Mouse (Mus musculus): ENCODE results near the gene Arhgap19. TPM values are rescaled to one million over a fixed set of nuclear protein-coding genes. Genes with fewer than 3 reads are reported as not detected.

Arhgap19 gene
- total RNA-seq, 2 experiments from 2014 or later, result 25.9 to 43.2 TPM

GRCm38 (mm10) chr19:41751906-41752305, 49.9 kb downstream of the Arhgap19 start:
- no peak for ATAC-seq (replicated peaks; ENCODE audit: poor library complexity, severe bottlenecking)

GRCm38 (mm10) chr19:41747436-41747835, 54.4 kb downstream of the Arhgap19 start:
- ATAC-seq (replicated peaks; ENCODE audit: poor library complexity, severe bottlenecking), result no peak

GRCm38 (mm10) chr19:41745941-41746557, 55.8 kb downstream of the Arhgap19 start:
- no peak for ATAC-seq (replicated peaks; ENCODE audit: poor library complexity, severe bottlenecking)

GRCm38 (mm10) chr19:41743396-41743795, 58.5 kb downstream of the Arhgap19 start, which contains the start of gene Slit1:
Gene Slit1, minus strand, starts transcription at chr19:41743665.
- ATAC-seq (replicated peaks; ENCODE audit: poor library complexity, severe bottlenecking), result no peak

GRCm38 (mm10) chr19:41738896-41739295, 63.0 kb downstream of the Arhgap19 start:
- no peak for ATAC-seq (replicated peaks; ENCODE audit: poor library complexity, severe bottlenecking)

DNA sequence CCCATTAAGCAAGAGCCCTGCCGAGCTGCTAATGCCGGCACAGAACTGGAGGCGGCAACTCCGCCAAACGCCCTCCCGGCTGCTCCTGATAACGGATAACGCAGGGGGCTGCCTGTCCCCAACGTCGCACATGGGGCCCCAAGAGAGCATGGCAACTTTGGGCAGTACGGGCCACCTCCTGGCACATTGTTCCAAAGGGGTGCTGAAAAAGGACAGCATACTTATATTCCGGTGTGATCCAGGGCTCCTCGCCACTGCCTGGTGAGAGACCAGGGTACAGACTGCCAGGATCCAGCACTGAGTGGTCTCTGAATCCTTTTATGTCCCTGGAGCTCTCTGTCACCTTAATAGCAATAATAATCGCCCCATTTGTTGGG, 63.4 kb downstream of the Arhgap19 start:
- ATAC-seq (replicated peaks; ENCODE audit: poor library complexity, severe bottlenecking), result no peak

DNA sequence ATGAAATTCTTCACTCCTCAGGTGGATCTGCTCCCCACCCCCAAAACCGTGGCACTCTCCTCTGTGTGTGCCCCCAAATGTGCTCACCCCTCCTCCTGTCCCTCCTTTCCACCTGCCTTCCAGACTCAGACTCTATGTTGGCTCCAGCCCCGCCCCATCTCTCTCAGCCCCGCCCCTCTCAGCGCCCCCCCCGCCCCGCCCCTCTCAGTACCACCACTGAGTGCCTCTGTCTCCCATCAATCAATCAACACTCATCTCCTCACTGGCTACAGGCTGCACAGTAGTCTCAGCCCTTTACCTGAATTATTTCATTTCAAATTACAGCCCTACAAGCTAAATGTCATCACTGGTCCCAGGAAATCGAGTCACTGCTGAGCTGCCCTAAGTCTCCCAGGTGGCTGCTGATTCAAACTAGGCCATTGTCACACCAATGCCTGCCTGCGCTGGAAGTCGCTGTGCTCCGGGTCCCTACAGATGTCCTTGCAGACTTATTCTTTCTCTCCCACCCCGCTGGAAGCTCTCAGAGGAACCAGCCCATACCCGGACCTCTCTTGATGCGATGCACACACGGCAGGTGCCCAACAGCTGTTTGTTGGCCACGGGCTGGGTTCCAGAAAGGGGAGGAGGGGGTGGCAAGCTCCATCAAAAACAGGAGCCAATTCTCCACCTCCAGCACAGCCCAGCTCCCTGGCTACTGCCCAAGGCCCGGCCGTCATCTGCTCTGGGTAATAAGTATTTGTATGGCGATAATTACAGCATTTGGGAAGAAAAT, 64.0 kb downstream of the Arhgap19 start:
- no peak for ATAC-seq (replicated peaks; ENCODE audit: poor library complexity, severe bottlenecking)

DNA sequence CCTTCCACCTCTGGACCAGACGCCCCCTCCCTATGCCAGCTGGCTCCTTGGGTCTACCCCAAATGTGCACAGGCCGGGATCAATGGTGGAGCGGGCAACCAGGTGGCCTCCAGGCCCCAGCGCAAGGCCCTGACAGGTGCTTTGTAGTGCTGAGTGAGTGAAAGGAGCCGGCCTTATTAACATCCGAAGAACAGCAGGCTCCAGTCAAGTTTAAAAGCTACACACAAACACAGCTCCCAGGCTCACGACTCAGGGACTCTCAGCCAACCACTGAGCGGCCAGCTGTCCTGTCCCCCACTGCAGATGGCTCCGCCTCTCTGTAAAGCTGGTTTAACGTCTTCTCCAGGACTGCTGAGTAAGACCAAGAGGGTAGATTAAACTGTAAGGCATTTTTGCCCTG, 67.2 kb downstream of the Arhgap19 start:
- no peak for ATAC-seq (replicated peaks; ENCODE audit: poor library complexity, severe bottlenecking)

- ATAC-seq (replicated peaks; ENCODE audit: poor library complexity, severe bottlenecking), result no peak
Observed at GRCm38 (mm10) chr19:41725491-41725890, 76.4 kb downstream of the Arhgap19 start.

DNA sequence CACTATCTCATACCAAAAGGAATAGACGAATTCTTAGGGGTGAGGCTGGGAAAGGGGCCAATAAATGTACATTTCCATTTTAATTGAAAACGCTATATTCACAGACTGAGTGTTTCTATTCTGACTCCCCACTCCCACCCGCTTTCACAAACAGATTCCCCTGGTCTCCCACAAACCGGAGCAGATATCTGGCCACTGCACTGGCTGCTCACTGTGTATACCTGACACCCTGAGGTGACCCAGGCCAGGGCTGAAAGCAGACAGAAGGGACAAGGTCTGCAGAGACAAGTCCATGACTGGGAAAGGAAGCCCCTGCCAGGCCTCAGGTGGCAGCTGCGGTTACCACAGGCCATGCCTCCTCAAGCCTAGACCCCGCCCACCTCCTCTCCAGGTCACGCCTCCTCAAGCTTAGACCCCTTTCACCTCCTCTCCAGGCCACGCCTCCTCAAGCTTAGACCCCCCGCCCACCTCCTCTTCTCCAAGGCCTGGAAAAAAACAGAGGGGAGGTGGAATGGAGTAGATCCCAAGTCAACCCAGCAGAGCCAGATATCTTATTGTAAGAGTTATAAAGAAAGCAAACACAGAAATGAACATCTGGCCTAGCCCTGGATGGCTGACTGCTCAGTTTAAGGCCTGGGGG, 76.9 kb downstream of the Arhgap19 start:
- ATAC-seq (replicated peaks; ENCODE audit: poor library complexity, severe bottlenecking), result no peak

DNA sequence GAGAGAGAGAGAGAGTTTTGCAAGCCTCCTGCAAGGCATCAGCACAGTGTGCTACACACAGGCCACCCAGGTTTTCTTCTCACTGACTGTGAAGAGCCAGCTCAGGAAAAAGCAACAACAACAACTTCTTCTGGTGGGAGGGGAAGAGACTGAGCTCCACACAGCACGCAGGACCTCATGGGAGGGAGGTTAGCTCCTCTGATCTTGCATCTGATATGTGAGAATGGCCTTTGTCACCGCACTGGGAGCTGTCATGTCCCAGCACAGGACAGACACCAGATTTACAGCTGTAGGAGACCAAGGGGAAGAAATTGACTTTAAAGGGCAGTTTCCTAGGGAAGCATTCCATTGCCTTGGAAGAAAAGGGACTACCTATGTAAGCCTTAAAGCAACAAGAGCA, 78.5 kb downstream of the Arhgap19 start:
- ATAC-seq (replicated peaks; ENCODE audit: poor library complexity, severe bottlenecking), result no peak

GRCm38 (mm10) chr19:41719436-41719835, 82.4 kb downstream of the Arhgap19 start:
- ATAC-seq (replicated peaks; ENCODE audit: poor library complexity, severe bottlenecking), result no peak

Other genes starting within 250 kb of the Arhgap19 start
- 8.7 and 10.5 TPM in 2 replicates for gene Gm340, start 219.7 kb downstream of the Arhgap19 start, total RNA-seq (2014; fragmentation: Nextera tagmentation)
- gene Gm340, start 219.7 kb downstream of the Arhgap19 start, total RNA-seq (2017), result 8.5 and 9.0 TPM in 2 replicates
- 0.30 TPM in 1 of 2 replicates, not detected in the other for gene Slit1, start 58.4 kb downstream of the Arhgap19 start, total RNA-seq (2014; fragmentation: Nextera tagmentation)
- 0.15 and 0.17 TPM in 2 replicates for gene Slit1, start 58.4 kb downstream of the Arhgap19 start, total RNA-seq (2017)
- gene Frat1, start 27.9 kb upstream of the Arhgap19 start, total RNA-seq (2014; fragmentation: Nextera tagmentation), result 2.6 and 5.6 TPM in 2 replicates
- 10.0 and 11.2 TPM in 2 replicates for gene Frat1, start 27.9 kb upstream of the Arhgap19 start, total RNA-seq (2017)
- gene Frat2, start 46.1 kb upstream of the Arhgap19 start, total RNA-seq (2014; fragmentation: Nextera tagmentation), result 18.9 and 20.6 TPM in 2 replicates
- 25.7 and 33.4 TPM in 2 replicates for gene Frat2, start 46.1 kb upstream of the Arhgap19 start, total RNA-seq (2017)
- 14.8 and 22.3 TPM in 2 replicates for gene Rrp12, start 94.1 kb upstream of the Arhgap19 start, total RNA-seq (2014; fragmentation: Nextera tagmentation)
- gene Rrp12, start 94.1 kb upstream of the Arhgap19 start, total RNA-seq (2017), result 18.1 and 20.1 TPM in 2 replicates
- gene Pgam1, start 109.9 kb upstream of the Arhgap19 start, total RNA-seq (2014; fragmentation: Nextera tagmentation), result 865 and 869 TPM in 2 replicates
- 502 and 504 TPM in 2 replicates for gene Pgam1, start 109.9 kb upstream of the Arhgap19 start, total RNA-seq (2017)
- gene Exosc1, start 131.4 kb upstream of the Arhgap19 start, total RNA-seq (2014; fragmentation: Nextera tagmentation), result 62.5 and 87.5 TPM in 2 replicates
- gene Exosc1, start 131.4 kb upstream of the Arhgap19 start, total RNA-seq (2017), result 69.5 and 82.4 TPM in 2 replicates
- 77.4 and 78.5 TPM in 2 replicates for gene Zdhhc16, start 131.4 kb upstream of the Arhgap19 start, total RNA-seq (2014; fragmentation: Nextera tagmentation)
- 42.4 and 47.2 TPM in 2 replicates for gene Zdhhc16, start 131.4 kb upstream of the Arhgap19 start, total RNA-seq (2017)
- 56.9 and 59.4 TPM in 2 replicates for gene Mms19, start 179.1 kb upstream of the Arhgap19 start, total RNA-seq (2014; fragmentation: Nextera tagmentation)
- 36.2 and 37.4 TPM in 2 replicates for gene Mms19, start 179.1 kb upstream of the Arhgap19 start, total RNA-seq (2017)
- 25.4 and 38.5 TPM in 2 replicates for gene Ubtd1, start 179.7 kb upstream of the Arhgap19 start, total RNA-seq (2014; fragmentation: Nextera tagmentation)
- gene Ubtd1, start 179.7 kb upstream of the Arhgap19 start, total RNA-seq (2017), result 6.4 and 9.5 TPM in 2 replicates
- gene Ankrd2, start 234.0 kb upstream of the Arhgap19 start, total RNA-seq (2014; fragmentation: Nextera tagmentation), result not detected in 2 replicates
- not detected in 2 replicates for gene Ankrd2, start 234.0 kb upstream of the Arhgap19 start, total RNA-seq (2017)
- gene Hoga1, start 243.6 kb upstream of the Arhgap19 start, total RNA-seq (2014; fragmentation: Nextera tagmentation), result not detected in 2 replicates
- gene Hoga1, start 243.6 kb upstream of the Arhgap19 start, total RNA-seq (2017), result not detected in 2 replicates

Data from granulocyte monocyte progenitor cell, adult 5-6 weeks (primary cell).